Mouse (Mus musculus) Patski (cell line): Measurements from ENCODE around the gene Cmas. TPM values are rescaled to one million over a fixed set of nuclear protein-coding genes. Genes with fewer than 3 reads are reported as not detected.

Source experiments
- ATAC-seq: fragments of 100-300 bp; one replicate; pipeline ENCODE4 v1.8.0; 2021
- CTCF ChIA-PET: fragments of 350-600 bp; sonication (Branson Sonifier 250); formaldehyde crosslinking; loops from one replicate; lab custom pipeline; 2022; ENCODE audit warnings: inconsistent platforms; lab: Charles Lee
- POLR2A ChIA-PET: fragments of 350-600 bp; sonication (Branson Sonifier 250); formaldehyde crosslinking; loops from one replicate; lab custom pipeline; 2022; ENCODE audit warnings: antibody characterized with exemption, inconsistent platforms; lab: Charles Lee
- DNase-seq: peaks from one replicate; pipeline ENCODE4 v3.0.0-alpha.2; 2011; ENCODE audit warnings: low read depth, low spot score
- H3K27me3 ChIP-seq: fragments of 371-371 bp; one replicate; pipeline ENCODE4 v1.5.1; 2021
- CTCF ChIP-seq: fragments of 100-300 bp; IDR thresholded peaks from one replicate; pipeline ENCODE4 v1.5.1; 2021
- in situ Hi-C: fragments of 300-500 bp; cut with MboI; formaldehyde crosslinking; loops from 3 replicates; pipeline ENCODE4 v1.11.1; 2018; ENCODE audit warnings: low pct_unique_long_range_greater_than_20kb, mixed read lengths
- polyA plus RNA-seq: library from polyadenylated mRNA; unstranded; gene quantifications from one replicate; pipeline ENCODE4 v1.2.3, GENCODE M21; 2021

Gene Cmas
- polyA plus RNA-seq, 1 experiment from 2014 or later = 42.5 TPM

GRCm38 (mm10) chr6:142751365-142751764, 5.1 kb upstream of the Cmas start:
- POLR2A ChIA-PET = no interaction called here
- no peak for ATAC-seq
- in situ Hi-C loops = no loop called here
- TF ChIP-seq CTCF = no peak
- no peak for DNase-seq
- CTCF ChIA-PET = no interaction called here
- peaks cover 12% of the 10 kb centered on the region for H3K27me3 ChIP-seq

GRCm38 (mm10) chr6:142752331-142753246, 3.9 kb upstream of the Cmas start:
- CTCF ChIA-PET = interaction anchor here (1.2 kb wide), 1 partner anchor 17 kb away, joined by 3 read pairs; no protein-coding TSS in a partner anchor

GRCm38 (mm10) chr6:142757334-142757965, 964 bp downstream of the Cmas start:
- ATAC-seq (no peak), DNase-seq (no peak)
- CTCF ChIA-PET = interaction anchor here (1.0 kb wide), 1 partner anchor 18 kb away, joined by 4 read pairs; no protein-coding TSS in a partner anchor
- TF ChIP-seq CTCF = no peak
- POLR2A ChIA-PET = no interaction called here
- in situ Hi-C loops = no loop called here
- H3K27me3 ChIP-seq = peaks cover 9% of the 10 kb centered on the region

More at GRCm38 (mm10) chr6:142752331-142753246, 3.9 kb upstream of the Cmas start:
- in situ Hi-C loops = no loop called here
- H3K27me3 ChIP-seq = peaks cover 9% of the 10 kb centered on the region
- TF ChIP-seq CTCF = no peak
- POLR2A ChIA-PET = no interaction called here
- ATAC-seq (no peak), DNase-seq (no peak)

GRCm38 (mm10) chr6:142757976-142758375, 1.5 kb downstream of the Cmas start:
- in situ Hi-C loops = no loop called here
- TF ChIP-seq CTCF = no peak
- DNase-seq (no peak), ATAC-seq (no peak)
- POLR2A ChIA-PET = no interaction called here
- CTCF ChIA-PET = interaction anchor here (1.0 kb wide), 1 partner anchor 18 kb away, joined by 4 read pairs; no protein-coding TSS in a partner anchor
- peaks cover 9% of the 10 kb centered on the region for H3K27me3 ChIP-seq

DNA sequence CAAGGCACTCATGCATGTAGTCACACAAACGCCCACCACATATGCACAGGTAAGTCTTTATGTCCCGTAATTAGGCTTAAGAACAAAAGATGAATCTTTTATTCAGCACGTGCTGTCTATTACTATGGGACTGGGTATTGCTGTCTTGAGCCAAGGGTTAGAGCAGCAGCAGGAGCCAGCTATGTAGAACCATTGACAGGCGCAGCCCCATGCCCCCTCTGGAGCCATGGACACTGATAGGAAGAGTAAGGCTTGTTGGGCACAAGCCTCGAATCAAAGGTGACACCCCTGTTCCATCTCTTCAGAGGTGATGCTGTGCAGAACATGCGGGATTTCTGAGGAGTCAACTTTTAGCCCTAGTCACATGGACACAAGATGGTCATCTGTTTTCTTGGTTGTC, 2.1 kb downstream of the Cmas start:
- ChIA-PET CTCF (no interaction called here), POLR2A (no interaction called here)
- no peak for TF ChIP-seq CTCF
- DNase-seq (no peak), ATAC-seq (no peak)
- in situ Hi-C loops = no loop called here
- H3K27me3 ChIP-seq = peaks cover 6% of the 10 kb centered on the region

GRCm38 (mm10) chr6:142759633-142760032, 3.1 kb downstream of the Cmas start:
- ChIA-PET POLR2A (no interaction called here), CTCF (no interaction called here)

DNA sequence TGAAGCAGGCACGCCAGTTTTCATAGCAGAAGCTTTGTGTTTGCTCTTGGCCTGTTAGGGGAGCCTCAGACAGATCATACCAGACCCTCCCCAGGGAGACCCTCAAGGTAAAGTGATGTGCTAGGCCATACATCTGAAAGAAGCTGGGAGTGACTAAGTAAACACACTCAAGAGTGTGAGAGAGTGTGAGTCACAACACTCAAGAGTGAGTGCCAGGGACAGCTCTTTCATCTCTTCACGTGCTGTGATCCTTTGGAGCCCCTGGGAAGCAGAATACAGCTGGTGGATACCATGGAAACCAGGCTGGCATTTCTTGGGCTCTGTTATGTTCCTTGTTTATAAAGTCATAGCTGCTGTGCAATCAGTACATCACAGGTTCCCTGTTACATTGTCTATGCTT, 8.4 kb downstream of the Cmas start:
- ChIA-PET CTCF (interaction anchor here (1.1 to 1.6 kb wide), 2 partner anchors 10 to 51 kb away, joined by 3 to 4 read pairs; no protein-coding TSS in a partner anchor), POLR2A (no interaction called here)
- H3K27me3 ChIP-seq = no peaks in the 10 kb centered on the region
- no peak for ATAC-seq
- DNase-seq = no peak
- in situ Hi-C loops = no loop called here
- TF ChIP-seq CTCF = no peak

More at GRCm38 (mm10) chr6:142759633-142760032, 3.1 kb downstream of the Cmas start:
- DNase-seq (no peak), ATAC-seq (no peak)
- H3K27me3 ChIP-seq = no peaks in the 10 kb centered on the region
- TF ChIP-seq CTCF = no peak
- in situ Hi-C loops = no loop called here

GRCm38 (mm10) chr6:142767305-142767704, 10.8 kb downstream of the Cmas start:
- no peak for TF ChIP-seq CTCF
- no peaks in the 10 kb centered on the region for H3K27me3 ChIP-seq
- ChIA-PET CTCF (no interaction called here), POLR2A (no interaction called here)
- ATAC-seq (no peak), DNase-seq (no peak)
- in situ Hi-C loops = no loop called here

GRCm38 (mm10) chr6:142769896-142770295, 13.4 kb downstream of the Cmas start:
- ChIA-PET CTCF (no interaction called here), POLR2A (no interaction called here)
- no peaks in the 10 kb centered on the region for H3K27me3 ChIP-seq
- DNase-seq = no peak
- no peak for ATAC-seq
- no peak for TF ChIP-seq CTCF
- in situ Hi-C loops = no loop called here

DNA sequence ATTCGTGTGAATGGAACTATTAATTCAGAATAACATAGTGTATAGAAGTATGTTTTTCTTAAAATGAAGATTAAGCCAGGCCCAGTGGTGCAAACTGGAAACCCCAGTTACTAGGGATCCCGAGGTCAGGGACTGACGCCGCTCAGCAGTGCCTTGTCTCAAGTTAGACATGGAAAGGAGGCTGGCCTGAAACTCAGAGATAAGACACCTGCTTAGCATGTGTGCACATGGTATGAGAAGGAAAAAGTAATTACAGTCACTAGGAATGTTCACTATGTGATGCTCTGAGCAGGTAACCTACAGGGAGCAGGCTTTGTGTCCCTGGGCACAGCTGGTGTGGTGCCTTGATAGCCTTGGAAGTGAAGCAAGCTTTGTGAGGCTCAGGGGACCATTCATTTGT, 15.2 kb downstream of the Cmas start:
- TF ChIP-seq CTCF = no peak
- CTCF ChIA-PET = no interaction called here
- POLR2A ChIA-PET = no interaction called here
- ATAC-seq (no peak), DNase-seq (no peak)
- in situ Hi-C loops = no loop called here
- H3K27me3 ChIP-seq = no peaks in the 10 kb centered on the region

DNA sequence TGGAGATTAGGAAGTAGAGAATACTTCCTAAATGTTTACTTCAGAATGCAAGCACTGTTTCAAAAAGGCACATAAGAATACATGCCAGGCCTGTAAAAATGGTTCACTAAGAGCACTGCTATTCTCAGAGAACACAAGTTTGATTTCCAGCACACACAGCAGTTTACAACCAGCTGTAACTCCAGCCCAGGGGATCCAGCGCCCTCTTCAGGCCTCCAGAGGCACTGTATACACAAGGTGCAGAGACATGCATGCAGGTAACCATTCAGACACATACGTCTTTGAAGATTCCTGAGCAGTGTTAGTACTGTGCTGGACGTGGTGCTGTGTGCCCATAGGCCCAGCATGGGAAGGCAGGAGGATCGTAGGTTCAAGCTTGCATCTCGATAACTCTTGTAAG, 17.1 kb downstream of the Cmas start:
- POLR2A ChIA-PET = no interaction called here
- TF ChIP-seq CTCF = peak; percentile 45
- in situ Hi-C loops = no loop called here
- H3K27me3 ChIP-seq = no peaks in the 10 kb centered on the region
- CTCF ChIA-PET = interaction anchor here (1.6 to 1.8 kb wide), 2 partner anchors 11 to 191 kb away, joined by 3 to 9 read pairs; no protein-coding TSS in a partner anchor
- DNase-seq (no peak), ATAC-seq (no peak)
